Mouse (Mus musculus) small intestine, adult 2 months (tissue): ENCODE measurements around the gene Myo18a. TPM values are rescaled to one million over a fixed set of nuclear protein-coding genes. Genes with fewer than 3 reads are reported as not detected.

Experiments
- H3K27ac ChIP-seq: fragments of 200-500 bp; 2 replicates; pipeline ENCODE4 v1.5.1; 2012; ENCODE audit warnings: low read depth, low read length, control low read depth, inconsistent platforms; ENCODE audit not compliant: insufficient read depth
- H3K27me3 ChIP-seq: fragments of 200-500 bp; 2 replicates; pipeline ENCODE4 v1.6.1; 2012; ENCODE audit warnings: mild to moderate bottlenecking, moderate library complexity, low read length, inconsistent platforms; ENCODE audit not compliant: control insufficient read depth, insufficient read depth
- H3K36me3 ChIP-seq: fragments of 200-500 bp; 2 replicates; pipeline ENCODE4 v1.6.1; 2012; ENCODE audit warnings: mild to moderate bottlenecking, low read length, control low read depth, inconsistent platforms; ENCODE audit not compliant: control insufficient read depth, insufficient read depth
- H3K4me1 ChIP-seq: fragments of 200-500 bp; 2 replicates; pipeline ENCODE4 v1.6.1; 2012; ENCODE audit warnings: low read length, inconsistent platforms, mixed read lengths; ENCODE audit not compliant: control insufficient read depth, insufficient read depth, insufficient read length
- H3K4me3 ChIP-seq: fragments of 200-500 bp; 2 replicates; pipeline ENCODE4 v1.5.1; 2012; ENCODE audit warnings: low read depth, mild to moderate bottlenecking, control low read depth, inconsistent platforms, low read length, moderate library complexity
- CTCF ChIP-seq: fragments of 200-500 bp; IDR thresholded peaks from 2 replicates; pipeline ENCODE4 v1.5.1; 2012; ENCODE audit warnings: low read depth, mild to moderate bottlenecking, control low read depth, inconsistent platforms, low read length, moderate library complexity, mixed read lengths; ENCODE audit not compliant: insufficient replicate concordance, insufficient read length; ENCODE audit errors: extremely low read depth
- POLR2A ChIP-seq: fragments of 200-500 bp; IDR thresholded peaks from 2 replicates; pipeline ENCODE4 v1.6.1; 2012; ENCODE audit warnings: low read depth, mild to moderate bottlenecking, control low read depth, inconsistent platforms, low read length, moderate library complexity
- WGBS: fragments of 180-500 bp; shearing (Covaris S2); methylation state at CpG from one replicate; pipeline ENCODE4 v1.1.7; 2018; 5-methylcytosine and 5-hydroxymethylcytosine counted together
- polyA plus RNA-seq: library from polyadenylated mRNA; depleted of rRNA; stranded (reverse); fragments of >200 nt; gene quantifications from 2 replicates; pipeline ENCODE4 v1.2.3, GENCODE M21; 2012

The Myo18a gene
- polyA plus RNA-seq, 1 experiment = 149 TPM

GRCm38 (mm10) chr11:77836290-77836689 lies 73.2 kb downstream of the Myo18a start:
- Histone ChIP-seq H3K27ac (no peak overlapping the region), H3K4me1 (no peaks in the 10 kb centered on the region), H3K27me3 (no peaks in the 10 kb centered on the region), H3K36me3 (peaks cover 68% of the 10 kb centered on the region), H3K4me3 (no peak overlapping the region)
- no peak for TF ChIP-seq CTCF
- TF ChIP-seq POLR2A = no peak
- 75% methylated on average over 5 of the region's 5 CpGs for WGBS

DNA sequence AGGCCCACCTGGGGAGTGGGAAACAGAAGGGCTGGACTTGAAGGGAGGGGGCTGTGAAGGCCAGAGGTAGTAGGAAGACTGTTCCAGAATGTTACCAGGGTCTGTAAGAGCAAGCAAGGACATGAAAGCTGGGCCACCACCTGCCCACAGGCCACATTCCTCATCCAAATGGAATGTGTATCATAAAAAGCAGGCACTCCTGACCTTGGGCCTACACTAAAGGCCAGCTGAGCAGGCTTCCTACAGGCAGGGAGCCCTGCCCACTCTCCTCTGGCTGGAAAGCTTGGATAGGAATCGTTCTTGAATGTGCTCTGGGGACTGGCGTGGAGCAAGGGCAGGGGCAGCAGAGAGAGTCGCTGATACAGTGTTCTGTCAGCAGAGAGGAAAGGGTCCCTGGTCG lies 73.7 kb downstream of the Myo18a start:
- TF ChIP-seq CTCF (no peak), POLR2A (no peak)
- Histone ChIP-seq H3K4me3 (no peak overlapping the region), H3K27me3 (no peaks in the 10 kb centered on the region), H3K27ac (no peak overlapping the region), H3K36me3 (peaks cover 70% of the 10 kb centered on the region), H3K4me1 (no peaks in the 10 kb centered on the region)
- WGBS = 66% methylated on average over 4 of the region's 4 CpGs

DNA sequence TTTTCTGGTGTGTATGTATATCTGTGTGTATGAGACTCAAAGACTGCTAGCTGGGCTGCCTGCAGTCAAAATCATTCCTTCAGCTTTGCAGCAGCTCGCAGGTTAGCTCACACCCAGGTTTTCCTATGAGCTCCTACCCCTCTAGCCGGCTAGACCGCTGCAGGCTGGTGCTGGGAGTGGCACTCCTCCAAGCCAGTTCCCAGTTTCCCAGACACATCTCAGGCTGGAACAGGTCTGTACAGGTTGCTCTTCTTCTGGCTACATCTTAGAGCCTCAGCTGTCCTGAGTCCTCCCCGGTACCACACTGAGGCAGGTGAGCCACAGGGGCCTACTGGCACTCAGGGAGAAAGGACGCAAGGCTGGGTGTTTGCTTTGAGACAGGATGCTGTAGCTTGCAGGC lies 74.8 kb downstream of the Myo18a start:
- H3K36me3 ChIP-seq = peaks cover 72% of the 10 kb centered on the region
- no peak overlapping the region for H3K27ac ChIP-seq
- 92% methylated on average over 5 of the region's 5 CpGs for WGBS
- H3K4me1 ChIP-seq = no peaks in the 10 kb centered on the region
- TF ChIP-seq CTCF = no peak
- TF ChIP-seq POLR2A = no peak
- H3K27me3 ChIP-seq = no peaks in the 10 kb centered on the region
- no peak overlapping the region for H3K4me3 ChIP-seq

- Histone ChIP-seq H3K36me3 (peaks cover 80% of the 10 kb centered on the region), H3K4me1 (no peaks in the 10 kb centered on the region), H3K27me3 (no peaks in the 10 kb centered on the region), H3K4me3 (no peak overlapping the region), H3K27ac (no peak overlapping the region)
- 91% methylated on average over 16 of the region's 16 CpGs for WGBS
- TF ChIP-seq CTCF (no peak), POLR2A (no peak)
These were observed 77.6 kb downstream of the Myo18a start for GRCm38 (mm10) chr11:77840523-77841245.

GRCm38 (mm10) chr11:77843068-77843905 lies 80.2 kb downstream of the Myo18a start:
- no peak overlapping the region for H3K4me3 ChIP-seq
- peaks cover 87% of the 10 kb centered on the region for H3K36me3 ChIP-seq
- no peaks in the 10 kb centered on the region for H3K27me3 ChIP-seq
- TF ChIP-seq POLR2A (no peak), CTCF (no peak)
- H3K4me1 ChIP-seq = peaks cover 6% of the 10 kb centered on the region; the same call in 1 of the 2 replicates
- H3K27ac ChIP-seq = no peak overlapping the region
- WGBS = 90% methylated on average over 21 of the region's 21 CpGs

GRCm38 (mm10) chr11:77843906-77844200 lies 80.8 kb downstream of the Myo18a start:
- H3K36me3 ChIP-seq = peaks cover 92% of the 10 kb centered on the region
- no peak overlapping the region for H3K27ac ChIP-seq
- H3K4me1 ChIP-seq = peaks cover 6% of the 10 kb centered on the region; the same call in 1 of the 2 replicates
- H3K27me3 ChIP-seq = no peaks in the 10 kb centered on the region
- 89% methylated on average over 4 of the region's 4 CpGs for WGBS
- H3K4me3 ChIP-seq = no peak overlapping the region
- no peak for TF ChIP-seq CTCF
- TF ChIP-seq POLR2A = no peak

- Histone ChIP-seq H3K27me3 (no peaks in the 10 kb centered on the region), H3K4me3 (no peak overlapping the region), H3K27ac (no peak overlapping the region), H3K4me1 (peaks cover 6% of the 10 kb centered on the region; the same call in 1 of the 2 replicates), H3K36me3 (peaks cover 89% of the 10 kb centered on the region)
- 39% methylated on average over 9 of the region's 9 CpGs for WGBS
- TF ChIP-seq CTCF (no peak), POLR2A (no peak)
These were observed 84.6 kb downstream of the Myo18a start for GRCm38 (mm10) chr11:77847599-77848128.
